Mouse (Mus musculus): ENCODE data around the gene Gatd1. TPM values are rescaled to one million over a fixed set of nuclear protein-coding genes. Genes with fewer than 3 reads are reported as not detected.
A peak's percentile ranks its signal among the peaks of the same experiment; 100 is the strongest.
"Not testable (repeated sequence)": the region's sequence is repeated elsewhere in the genome, so short reads cannot be mapped to it uniquely, and the experiment has no call there.

Gene Gatd1
- polyA plus RNA-seq, 1 experiment from 2014 or later: 34.3 TPM

DNA sequence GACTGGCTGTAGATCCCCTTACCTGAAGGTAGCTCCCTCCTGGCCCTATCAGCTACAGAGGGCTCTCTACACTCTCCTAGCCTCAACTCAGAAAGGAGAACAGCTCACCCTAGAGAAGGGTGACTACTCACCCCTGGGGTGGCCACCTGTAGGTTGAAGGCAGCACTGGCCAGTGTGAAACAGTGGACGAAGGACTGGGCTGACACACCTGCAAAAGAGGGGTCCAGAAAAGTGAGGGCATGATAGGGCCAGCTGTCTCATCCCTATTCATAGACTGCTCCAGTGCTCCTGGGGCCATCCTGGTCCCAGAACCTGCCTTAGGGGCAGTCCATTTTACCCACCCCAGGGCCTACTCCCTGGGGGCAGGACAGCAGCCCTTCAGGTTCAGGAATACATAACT is 2.3 kb downstream of the Gatd1 start:
- Histone ChIP-seq H3K36me3 (ENCODE audit: control insufficient read depth, insufficient read depth) (peaks cover 24% of the 10 kb centered on the region; the same call in 1 of the 2 replicates), H3K27me3 (replicated peaks; ENCODE audit: control insufficient read depth, insufficient read depth, low read length) (no peaks in the 10 kb centered on the region), H3K9ac (ENCODE audit: low read depth, low read length) (no peak overlapping the region), H3K9me3 (ENCODE audit: control insufficient read depth) (no peaks in the 10 kb centered on the region), H3K4me1 (replicated peaks; ENCODE audit: control insufficient read depth, insufficient read depth, low read length) (peaks cover 5% of the 10 kb centered on the region; the same call in 1 of the 2 replicates), H3K4me3 (ENCODE audit: low read depth, low read length) (no peak overlapping the region), H3K27ac (ENCODE audit: low read depth, low read length) (no peak overlapping the region), H3K4me2 (replicated peaks; ENCODE audit: low read depth) (no peak overlapping the region)
- TF ChIP-seq CTCF (IDR thresholded peaks at IDR 0.05; ENCODE audit: low read depth): no peak
- no peak for ATAC-seq
- 100% methylated on average over 1 of the region's 1 CpGs for WGBS

DNA sequence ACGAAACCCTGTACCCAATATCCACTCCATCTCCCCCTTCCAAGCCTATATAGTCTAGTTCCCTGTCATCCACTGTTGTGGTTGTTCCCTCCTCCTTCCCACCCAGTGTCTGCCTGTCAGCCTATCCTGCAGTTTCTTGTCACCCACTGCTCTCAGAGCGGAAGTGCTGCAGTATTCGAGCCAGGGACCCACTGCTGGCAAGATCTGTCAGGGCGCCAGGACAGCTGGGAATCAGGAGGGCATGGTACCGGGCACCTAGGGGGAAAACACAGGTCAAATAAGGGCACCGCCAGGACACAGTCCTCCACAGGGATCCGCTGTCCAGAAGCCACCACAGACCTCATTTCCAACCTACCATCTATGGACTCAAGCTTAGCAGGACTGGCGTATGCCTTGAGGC is 3.3 kb downstream of the Gatd1 start:
- WGBS: 96% methylated on average over 8 of the region's 8 CpGs
- Histone ChIP-seq H3K27me3 (replicated peaks; ENCODE audit: control insufficient read depth, insufficient read depth, low read length) (no peaks in the 10 kb centered on the region), H3K9ac (ENCODE audit: low read depth, low read length) (no peak overlapping the region), H3K36me3 (ENCODE audit: control insufficient read depth, insufficient read depth) (peaks cover 24% of the 10 kb centered on the region; the same call in 1 of the 2 replicates), H3K4me3 (ENCODE audit: low read depth, low read length) (no peak overlapping the region), H3K4me2 (replicated peaks; ENCODE audit: low read depth) (no peak overlapping the region), H3K4me1 (replicated peaks; ENCODE audit: control insufficient read depth, insufficient read depth, low read length) (peaks cover 5% of the 10 kb centered on the region; the same call in 1 of the 2 replicates), H3K27ac (ENCODE audit: low read depth, low read length) (no peak overlapping the region), H3K9me3 (ENCODE audit: control insufficient read depth) (no peaks in the 10 kb centered on the region)
- no peak for TF ChIP-seq CTCF (IDR thresholded peaks at IDR 0.05; ENCODE audit: low read depth)
- ATAC-seq: no peak

DNA sequence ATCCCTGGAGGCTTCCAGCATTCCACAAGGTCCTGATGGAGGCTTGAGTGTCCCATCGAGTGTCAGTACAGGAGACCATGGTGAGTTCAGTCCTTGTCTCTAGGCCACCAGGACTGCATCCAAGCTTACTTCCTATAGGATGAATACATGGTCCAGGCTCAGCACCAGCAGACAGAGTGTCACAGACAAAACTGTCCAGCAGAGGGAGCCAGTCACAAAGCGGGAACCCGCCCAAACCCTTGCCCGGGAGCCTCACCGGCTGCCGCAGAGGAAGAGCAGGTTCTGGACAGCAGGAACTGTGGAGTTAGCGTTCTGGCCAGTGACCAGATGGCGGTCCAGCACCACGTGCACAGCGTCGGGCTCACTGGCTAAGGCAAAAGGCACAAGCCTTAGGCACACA is 5.1 kb downstream of the Gatd1 start:
- 12% methylated on average over 11 of the region's 11 CpGs for whole genome bisulfite sequencing

DNA sequence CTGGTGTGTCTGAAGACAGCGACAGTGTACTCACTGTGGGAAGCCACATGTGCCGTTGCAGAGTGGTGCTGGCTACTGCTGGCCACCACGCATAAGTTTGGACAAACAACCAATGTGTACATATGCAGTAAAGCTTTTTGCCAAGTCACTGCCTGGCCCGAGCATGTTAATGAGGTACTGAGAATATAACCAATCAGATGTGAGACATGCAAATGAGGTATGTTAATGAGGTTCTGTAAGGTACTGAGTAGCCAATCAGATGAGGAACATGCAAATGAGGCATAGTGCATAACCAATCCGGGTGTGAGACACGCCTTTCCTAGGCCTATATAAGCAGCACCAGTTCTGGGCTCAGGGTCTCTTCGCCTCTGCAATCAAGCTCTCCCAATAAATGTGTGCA is 6.3 kb downstream of the Gatd1 start:
- not testable (repeated sequence) for ATAC-seq; H3K9ac ChIP-seq (ENCODE audit: low read depth, low read length); H3K4me1 ChIP-seq (replicated peaks; ENCODE audit: control insufficient read depth, insufficient read depth, low read length); H3K27me3 ChIP-seq (replicated peaks; ENCODE audit: control insufficient read depth, insufficient read depth, low read length); H3K27ac ChIP-seq (ENCODE audit: low read depth, low read length); H3K9me3 ChIP-seq (ENCODE audit: control insufficient read depth); H3K4me3 ChIP-seq (ENCODE audit: low read depth, low read length); H3K4me2 ChIP-seq (replicated peaks; ENCODE audit: low read depth)
- 95% methylated on average over 7 of the region's 7 CpGs for WGBS
- H3K36me3 ChIP-seq (ENCODE audit: control insufficient read depth, insufficient read depth): peaks cover 35% of the 10 kb centered on the region
- 0 out of 2 replicates have a peak, but pooled peaks have one; percentile 4 for TF ChIP-seq CTCF (IDR thresholded peaks at IDR 0.05; ENCODE audit: low read depth)

More for the DNA sequence above, 5.1 kb downstream of the Gatd1 start:
- peak; percentile 67 for ATAC-seq
- Histone ChIP-seq H3K4me1 (replicated peaks; ENCODE audit: control insufficient read depth, insufficient read depth, low read length) (peaks cover 5% of the 10 kb centered on the region; the same call in 1 of the 2 replicates), H3K27me3 (replicated peaks; ENCODE audit: control insufficient read depth, insufficient read depth, low read length) (no peaks in the 10 kb centered on the region), H3K4me2 (replicated peaks; ENCODE audit: low read depth) (no peak overlapping the region; the same call in 1 of the 2 replicates), H3K27ac (ENCODE audit: low read depth, low read length) (no peak overlapping the region), H3K9ac (ENCODE audit: low read depth, low read length) (no peak overlapping the region), H3K4me3 (ENCODE audit: low read depth, low read length) (no peak overlapping the region), H3K9me3 (ENCODE audit: control insufficient read depth) (no peaks in the 10 kb centered on the region), H3K36me3 (ENCODE audit: control insufficient read depth, insufficient read depth) (peaks cover 24% of the 10 kb centered on the region; the same call in 1 of the 2 replicates)
- TF ChIP-seq CTCF (IDR thresholded peaks at IDR 0.05; ENCODE audit: low read depth): peak; percentile 98

DNA sequence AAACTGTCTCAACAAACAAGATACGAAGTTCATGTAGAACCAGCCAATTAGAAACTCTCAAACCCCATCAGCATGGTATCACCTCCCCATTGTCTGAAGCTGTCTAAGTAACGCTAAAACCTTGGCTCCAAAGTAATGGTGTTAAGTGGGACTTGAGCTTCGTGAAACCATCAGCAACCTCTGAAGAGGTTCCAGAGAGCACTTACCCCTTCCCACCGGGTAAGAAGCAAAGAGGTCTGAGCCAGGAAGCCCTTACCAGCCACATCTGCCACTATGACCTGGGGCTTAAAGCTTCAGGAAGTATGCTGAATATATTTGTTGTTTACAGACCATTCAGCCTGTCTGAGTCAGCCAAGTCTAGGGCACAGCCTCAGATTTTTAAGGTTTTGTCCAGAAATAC is 8.5 kb downstream of the Gatd1 start:
- no peaks in the 10 kb centered on the region for H3K9me3 ChIP-seq (ENCODE audit: control insufficient read depth)
- H3K4me1 ChIP-seq (replicated peaks; ENCODE audit: control insufficient read depth, insufficient read depth, low read length): no peaks in the 10 kb centered on the region
- H3K27ac ChIP-seq (ENCODE audit: low read depth, low read length): no peak overlapping the region
- no peak overlapping the region for H3K4me2 ChIP-seq (replicated peaks; ENCODE audit: low read depth)
- H3K27me3 ChIP-seq (replicated peaks; ENCODE audit: control insufficient read depth, insufficient read depth, low read length): no peaks in the 10 kb centered on the region
- peaks cover 54% of the 10 kb centered on the region for H3K36me3 ChIP-seq (ENCODE audit: control insufficient read depth, insufficient read depth)
- no peak for TF ChIP-seq CTCF (IDR thresholded peaks at IDR 0.05; ENCODE audit: low read depth)
- 71% methylated on average over 4 of the region's 4 CpGs for WGBS
- no peak for ATAC-seq
- H3K4me3 ChIP-seq (ENCODE audit: low read depth, low read length): no peak overlapping the region
- H3K9ac ChIP-seq (ENCODE audit: low read depth, low read length): no peak overlapping the region

DNA sequence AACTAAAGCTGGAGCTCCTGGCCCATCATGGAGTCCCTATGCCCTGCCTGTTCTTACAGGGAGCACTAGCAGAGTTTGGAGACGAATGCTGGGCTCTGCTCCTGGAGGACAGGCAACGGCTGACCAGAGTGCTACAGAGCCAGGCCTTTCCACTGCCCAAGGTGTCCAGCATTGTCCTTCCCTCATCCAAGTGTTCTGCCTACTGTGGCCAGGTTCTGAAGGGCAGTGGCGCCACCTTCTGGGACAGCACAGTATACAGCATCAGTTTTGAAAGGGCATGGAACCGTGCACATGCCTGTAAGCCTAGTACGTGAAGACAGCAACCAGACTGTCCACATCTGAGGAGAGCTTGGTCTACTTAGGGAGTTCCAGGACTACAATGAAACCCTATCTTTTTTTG is 10.6 kb downstream of the Gatd1 start:
- Histone ChIP-seq H3K27me3 (replicated peaks; ENCODE audit: control insufficient read depth, insufficient read depth, low read length) (no peaks in the 10 kb centered on the region), H3K9me3 (ENCODE audit: control insufficient read depth) (no peaks in the 10 kb centered on the region), H3K4me1 (replicated peaks; ENCODE audit: control insufficient read depth, insufficient read depth, low read length) (no peaks in the 10 kb centered on the region), H3K27ac (ENCODE audit: low read depth, low read length) (no peak overlapping the region), H3K4me3 (ENCODE audit: low read depth, low read length) (no peak overlapping the region), H3K4me2 (replicated peaks; ENCODE audit: low read depth) (no peak overlapping the region), H3K9ac (ENCODE audit: low read depth, low read length) (no peak overlapping the region), H3K36me3 (ENCODE audit: control insufficient read depth, insufficient read depth) (peaks cover 60% of the 10 kb centered on the region)
- peak; percentile 96 for TF ChIP-seq CTCF (IDR thresholded peaks at IDR 0.05; ENCODE audit: low read depth)
- ATAC-seq: peak; percentile 62
- 37% methylated on average over 5 of the region's 5 CpGs for WGBS

DNA sequence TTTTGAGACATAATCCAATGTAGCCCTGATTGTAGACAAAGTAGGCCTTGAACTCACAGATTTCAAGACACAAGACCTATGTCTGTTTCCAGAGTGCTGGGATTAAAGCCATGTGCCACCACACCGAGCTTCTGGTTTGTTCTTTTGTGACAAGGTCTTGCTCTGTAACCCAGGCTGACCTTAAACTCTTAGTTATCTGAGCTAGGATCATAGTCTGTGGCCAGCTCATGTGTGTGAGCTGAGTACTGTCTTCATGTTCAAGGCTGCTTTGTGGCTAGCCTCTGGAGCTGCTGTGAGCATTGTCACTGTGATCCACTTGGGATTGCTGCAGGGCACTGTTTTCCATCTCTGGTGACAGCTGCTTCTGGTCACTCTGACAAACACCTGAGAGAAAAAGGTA is 18.6 kb downstream of the Gatd1 start:
- Histone ChIP-seq H3K27ac (ENCODE audit: low read depth, low read length) (no peak overlapping the region), H3K27me3 (replicated peaks; ENCODE audit: control insufficient read depth, insufficient read depth, low read length) (no peaks in the 10 kb centered on the region), H3K9me3 (ENCODE audit: control insufficient read depth) (no peaks in the 10 kb centered on the region), H3K4me3 (ENCODE audit: low read depth, low read length) (no peak overlapping the region), H3K4me1 (replicated peaks; ENCODE audit: control insufficient read depth, insufficient read depth, low read length) (peaks cover 3% of the 10 kb centered on the region; the same call in 1 of the 2 replicates), H3K36me3 (ENCODE audit: control insufficient read depth, insufficient read depth) (peaks cover 35% of the 10 kb centered on the region), H3K4me2 (replicated peaks; ENCODE audit: low read depth) (no peak overlapping the region), H3K9ac (ENCODE audit: low read depth, low read length) (no peak overlapping the region)
- WGBS: 60% methylated on average over 1 of the region's 1 CpGs
- TF ChIP-seq CTCF (IDR thresholded peaks at IDR 0.05; ENCODE audit: low read depth): no peak
- no peak for ATAC-seq

Data from intestine, postnatal 0 days (tissue).